Mouse (Mus musculus): ENCODE data around the gene Mylk2. TPM values are rescaled to one million over a fixed set of nuclear protein-coding genes. Genes with fewer than 3 reads are reported as not detected.

The Mylk2 gene
- polyA plus RNA-seq, 1 experiment from 2014 or later = 0.05 TPM

DNA sequence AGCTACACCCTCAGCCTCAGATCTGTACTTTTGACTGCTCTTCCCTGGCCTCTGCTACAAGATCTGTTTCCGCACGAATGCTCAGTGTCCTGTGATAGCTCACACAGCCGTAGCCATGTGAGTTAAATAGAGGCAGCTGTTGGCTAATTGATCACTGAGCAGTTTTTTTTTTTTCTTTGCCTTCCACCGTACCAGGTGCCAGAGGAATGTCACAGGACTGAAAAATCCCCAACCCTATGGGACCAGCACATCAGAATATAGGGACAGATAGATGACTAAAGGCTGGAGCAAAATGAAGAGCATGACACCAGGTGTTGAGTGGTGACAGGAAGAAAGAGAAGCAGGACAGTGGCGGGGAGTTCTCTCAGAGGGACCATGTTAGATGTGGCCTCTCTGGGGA lies 5.0 kb downstream of the Mylk2 start:
- peaks cover 30% of the 10 kb centered on the region for H3K27me3 ChIP-seq
- H3K9me3 ChIP-seq = no peaks in the 10 kb centered on the region
- 30% methylated on average over 5 of the region's 5 CpGs for WGBS
- no peak overlapping the region for H3K4me3 ChIP-seq
- H3K36me3 ChIP-seq = no peaks in the 10 kb centered on the region
- ATAC-seq (ENCODE audit: low FRiP score, low read depth) = no peak
- peaks cover 6% of the 10 kb centered on the region for H3K4me1 ChIP-seq
- H3K4me2 ChIP-seq (replicated peaks) = no peak overlapping the region
- H3K9ac ChIP-seq = no peak overlapping the region
- H3K27ac ChIP-seq = no peak overlapping the region

DNA sequence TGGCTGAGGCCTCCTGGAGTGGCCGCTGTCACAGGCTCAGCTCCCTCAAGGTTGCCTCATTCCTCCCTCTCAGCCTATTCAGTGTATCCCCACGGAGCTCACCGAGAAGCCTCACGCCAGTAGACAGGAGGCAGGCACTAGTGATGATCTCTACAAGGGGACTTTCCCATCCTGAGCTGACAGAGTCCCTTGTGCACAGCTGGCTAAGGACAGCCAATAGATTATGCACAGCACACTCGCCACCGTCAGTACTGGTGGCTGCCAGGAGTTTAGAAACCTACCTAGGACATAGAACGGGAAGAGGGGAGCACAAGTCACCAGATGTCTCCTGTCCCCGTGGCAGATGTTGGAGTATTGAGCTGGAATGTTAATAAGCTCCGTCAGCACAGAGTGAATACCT lies 6.5 kb downstream of the Mylk2 start:
- H3K4me2 ChIP-seq (replicated peaks) = no peak overlapping the region
- WGBS = 45% methylated on average over 9 of the region's 9 CpGs
- no peak overlapping the region for H3K9ac ChIP-seq
- H3K27ac ChIP-seq = no peak overlapping the region
- no peak overlapping the region for H3K4me3 ChIP-seq
- peaks cover 6% of the 10 kb centered on the region for H3K4me1 ChIP-seq
- no peak for ATAC-seq (ENCODE audit: low FRiP score, low read depth)
- no peaks in the 10 kb centered on the region for H3K36me3 ChIP-seq
- H3K9me3 ChIP-seq = no peaks in the 10 kb centered on the region
- peaks cover 15% of the 10 kb centered on the region for H3K27me3 ChIP-seq

DNA sequence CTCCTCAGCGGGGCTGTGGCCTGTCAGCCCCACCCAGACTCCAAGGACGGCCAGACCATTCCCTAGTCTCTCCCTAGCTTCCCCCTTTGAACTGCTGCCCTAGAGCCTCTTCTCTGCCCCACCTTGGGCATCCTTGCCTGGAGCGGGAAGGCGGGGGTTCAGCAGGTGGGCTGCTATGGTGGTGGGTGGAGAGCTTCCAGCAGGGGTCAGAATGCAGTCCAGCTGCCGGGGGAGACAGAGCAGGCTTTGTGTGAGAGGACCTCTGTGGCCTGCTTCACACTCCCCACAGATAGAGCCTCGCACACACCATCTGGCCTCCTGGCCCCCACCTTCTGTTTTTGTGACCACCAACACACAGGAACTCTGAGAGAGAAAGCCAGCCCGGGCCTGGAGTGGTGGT lies 11.2 kb downstream of the Mylk2 start:
- peaks cover 24% of the 10 kb centered on the region for H3K4me1 ChIP-seq
- WGBS = 25% methylated on average over 7 of the region's 7 CpGs
- no peak overlapping the region for H3K27ac ChIP-seq
- H3K9ac ChIP-seq = no peak overlapping the region
- no peak for ATAC-seq (ENCODE audit: low FRiP score, low read depth)
- no peaks in the 10 kb centered on the region for H3K36me3 ChIP-seq
- no peaks in the 10 kb centered on the region for H3K27me3 ChIP-seq
- no peak overlapping the region for H3K4me3 ChIP-seq
- H3K4me2 ChIP-seq (replicated peaks) = no peak overlapping the region
- no peaks in the 10 kb centered on the region for H3K9me3 ChIP-seq

DNA sequence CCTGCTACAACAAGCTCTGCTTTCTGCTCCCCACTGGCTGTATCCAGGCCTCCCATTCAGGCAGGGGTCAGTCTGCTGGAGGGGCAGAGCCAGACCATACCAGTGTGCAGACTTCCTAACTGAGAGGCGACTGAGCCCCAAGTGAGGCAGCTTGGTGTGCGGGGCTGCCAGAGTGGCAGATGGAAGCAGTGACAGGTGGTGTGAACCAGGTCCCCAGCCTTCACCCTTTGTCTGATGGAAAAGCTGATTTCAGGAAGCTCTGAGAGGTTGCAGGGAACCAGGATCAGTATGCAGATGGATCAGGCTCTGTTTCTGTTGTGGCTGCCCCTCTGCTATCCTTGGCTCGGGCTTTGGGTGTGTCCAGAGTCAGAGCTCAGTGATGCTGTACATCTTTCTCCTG lies 12.5 kb downstream of the Mylk2 start:
- H3K9me3 ChIP-seq = no peaks in the 10 kb centered on the region
- peaks cover 24% of the 10 kb centered on the region for H3K4me1 ChIP-seq
- no peak overlapping the region for H3K27ac ChIP-seq
- no peak overlapping the region for H3K9ac ChIP-seq
- H3K4me2 ChIP-seq (replicated peaks) = no peak overlapping the region
- no peaks in the 10 kb centered on the region for H3K27me3 ChIP-seq
- no peak overlapping the region for H3K4me3 ChIP-seq
- ATAC-seq (ENCODE audit: low FRiP score, low read depth) = no peak
- H3K36me3 ChIP-seq = no peaks in the 10 kb centered on the region
- 77% methylated on average over 3 of the region's 3 CpGs for WGBS

DNA sequence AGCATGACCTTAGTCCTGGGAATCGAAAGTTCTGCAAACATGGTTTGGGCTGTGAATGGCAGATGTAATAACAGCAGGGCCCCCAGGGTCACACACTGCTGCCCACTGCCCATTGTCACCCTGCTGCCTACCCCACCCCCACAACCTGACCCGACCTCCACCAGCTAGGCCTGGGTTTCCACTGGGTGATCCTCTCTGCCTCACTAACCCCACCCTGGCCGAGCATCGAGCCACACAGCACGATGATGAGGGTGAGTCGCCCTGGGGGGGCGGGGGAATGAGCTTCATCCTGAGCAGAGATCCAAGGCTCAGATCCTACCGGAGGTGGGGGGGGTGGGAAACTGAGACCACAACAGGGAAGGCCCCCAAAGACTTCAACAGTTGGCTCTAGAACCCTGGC lies 13.0 kb downstream of the Mylk2 start:
- Histone ChIP-seq H3K9ac (no peak overlapping the region), H3K4me2 (replicated peaks) (no peak overlapping the region), H3K27me3 (no peaks in the 10 kb centered on the region), H3K36me3 (no peaks in the 10 kb centered on the region), H3K4me1 (peaks cover 24% of the 10 kb centered on the region), H3K9me3 (no peaks in the 10 kb centered on the region), H3K4me3 (no peak overlapping the region), H3K27ac (no peak overlapping the region)
- no peak for ATAC-seq (ENCODE audit: low FRiP score, low read depth)
- WGBS = 73% methylated on average over 8 of the region's 8 CpGs

DNA sequence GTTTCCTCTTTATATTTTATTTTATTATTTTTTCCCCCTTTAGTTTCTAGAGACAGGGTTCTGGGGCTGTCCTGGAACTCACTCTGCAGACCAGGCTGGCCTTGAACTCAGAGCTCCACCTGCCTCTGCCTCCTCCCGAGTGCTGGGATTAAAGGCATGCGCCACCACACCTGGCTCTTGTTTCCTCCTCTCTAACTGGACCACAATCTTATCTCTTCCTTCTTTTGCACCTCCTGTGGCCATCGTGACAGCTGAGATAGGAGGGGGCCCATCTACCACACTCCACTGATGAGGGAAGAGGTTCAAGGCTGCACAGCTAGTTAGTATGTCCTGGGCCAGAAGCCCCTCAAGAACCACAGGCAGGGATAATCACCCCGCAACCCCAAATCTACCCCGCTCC lies 13.4 kb downstream of the Mylk2 start:
- peaks cover 24% of the 10 kb centered on the region for H3K4me1 ChIP-seq
- no peaks in the 10 kb centered on the region for H3K36me3 ChIP-seq
- H3K9ac ChIP-seq = no peak overlapping the region
- H3K27ac ChIP-seq = no peak overlapping the region
- no peak for ATAC-seq (ENCODE audit: low FRiP score, low read depth)
- 79% methylated on average over 5 of the region's 5 CpGs for WGBS
- no peak overlapping the region for H3K4me2 ChIP-seq (replicated peaks)
- no peaks in the 10 kb centered on the region for H3K9me3 ChIP-seq
- no peak overlapping the region for H3K4me3 ChIP-seq
- no peaks in the 10 kb centered on the region for H3K27me3 ChIP-seq

DNA sequence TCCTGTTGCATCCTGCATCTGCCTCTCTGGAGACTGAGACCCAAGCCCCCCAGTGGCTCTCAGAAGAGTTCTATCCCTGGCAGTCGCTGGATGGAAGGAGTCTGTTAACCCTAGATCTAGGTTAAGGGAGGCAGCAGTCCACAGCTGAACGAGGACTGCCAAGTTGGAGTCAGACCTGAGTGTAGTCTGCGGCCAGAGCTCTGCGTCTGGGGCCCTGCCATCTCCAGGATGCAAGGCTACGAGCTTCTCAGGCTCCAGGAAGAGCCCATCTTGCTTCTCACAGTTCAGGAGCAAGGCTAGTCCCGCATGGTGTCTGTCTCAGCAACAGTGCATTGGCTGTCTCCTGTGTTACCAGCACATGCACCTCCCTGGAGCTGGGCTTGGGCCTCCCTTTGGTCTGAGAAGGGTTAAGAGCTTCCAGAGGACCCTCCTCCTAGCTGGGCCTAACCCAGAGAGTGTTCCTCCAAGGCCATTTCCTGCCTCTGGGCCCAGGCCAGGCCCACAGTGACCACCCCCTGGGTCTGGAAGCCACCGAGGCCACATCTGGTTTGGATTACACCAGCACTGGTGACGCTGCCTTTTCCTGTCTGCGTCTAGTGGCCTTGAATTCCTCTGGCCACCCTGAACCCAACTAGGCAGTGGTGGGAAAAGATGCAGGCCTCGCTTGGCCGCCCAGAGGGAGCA lies 14.2 kb downstream of the Mylk2 start:
- Histone ChIP-seq H3K4me1 (peaks cover 30% of the 10 kb centered on the region), H3K36me3 (no peaks in the 10 kb centered on the region), H3K4me2 (replicated peaks) (no peak overlapping the region), H3K9me3 (no peaks in the 10 kb centered on the region), H3K27ac (peak overlapping the region; percentile 6; the same call in 1 of the 2 replicates), H3K4me3 (no peak overlapping the region), H3K9ac (0 out of 2 replicates have a peak overlapping the region, but pooled peaks have one; percentile 26), H3K27me3 (no peaks in the 10 kb centered on the region)
- ATAC-seq (ENCODE audit: low FRiP score, low read depth) = peak; percentile 57
- WGBS = 23% methylated on average over 11 of the region's 11 CpGs

DNA sequence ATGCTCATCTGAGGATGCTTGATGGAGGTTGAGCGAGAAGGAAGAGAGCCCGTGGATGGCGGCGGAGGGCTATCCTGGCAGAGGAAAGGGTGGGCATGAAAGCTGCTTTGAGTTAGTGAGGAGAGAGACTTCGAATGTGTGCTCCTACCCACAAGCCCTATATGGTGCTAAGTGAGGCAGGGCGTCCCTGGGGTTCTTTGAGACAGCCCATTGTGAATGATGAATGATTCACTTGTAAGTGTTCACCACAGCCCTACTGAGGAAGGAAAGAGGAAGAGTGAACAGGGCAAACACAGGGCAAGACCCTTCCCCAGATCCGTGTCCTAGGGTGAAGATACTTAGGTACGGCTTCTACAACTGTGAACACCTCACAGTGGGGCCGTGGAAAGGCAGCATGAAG lies 15.7 kb downstream of the Mylk2 start:
- H3K9me3 ChIP-seq = no peaks in the 10 kb centered on the region
- no peak overlapping the region for H3K9ac ChIP-seq
- H3K4me2 ChIP-seq (replicated peaks) = no peak overlapping the region
- H3K36me3 ChIP-seq = no peaks in the 10 kb centered on the region
- H3K27ac ChIP-seq = no peak overlapping the region
- 70% methylated on average over 9 of the region's 9 CpGs for WGBS
- H3K4me3 ChIP-seq = no peak overlapping the region
- peaks cover 32% of the 10 kb centered on the region for H3K4me1 ChIP-seq
- no peaks in the 10 kb centered on the region; the same call in 1 of the 2 replicates for H3K27me3 ChIP-seq
- ATAC-seq (ENCODE audit: low FRiP score, low read depth) = no peak

DNA sequence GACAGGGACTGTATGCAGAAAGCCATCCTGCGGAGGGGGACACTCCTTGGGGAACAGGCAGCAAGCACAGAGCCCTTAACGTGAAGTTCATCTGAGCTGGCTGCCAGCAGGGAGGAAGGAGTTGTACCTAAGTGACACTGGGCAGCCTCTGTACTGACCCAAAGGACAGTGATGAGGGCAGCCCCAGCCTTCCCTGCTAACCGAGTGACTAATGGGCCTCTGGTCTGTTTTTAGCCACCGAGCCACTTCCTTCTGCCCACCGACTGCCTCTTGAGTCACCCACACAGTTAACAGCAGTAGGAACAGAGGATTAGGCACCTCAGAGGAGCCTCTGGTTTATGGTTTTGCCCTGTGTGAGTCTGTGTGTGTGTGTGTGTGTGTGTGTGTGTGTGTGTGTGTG lies 16.2 kb downstream of the Mylk2 start:
- no peak overlapping the region for H3K9ac ChIP-seq
- H3K4me2 ChIP-seq (replicated peaks) = no peak overlapping the region
- no peak for ATAC-seq (ENCODE audit: low FRiP score, low read depth)
- H3K4me1 ChIP-seq = peaks cover 32% of the 10 kb centered on the region
- H3K4me3 ChIP-seq = no peak overlapping the region
- no peak overlapping the region for H3K27ac ChIP-seq
- no peaks in the 10 kb centered on the region; the same call in 1 of the 2 replicates for H3K27me3 ChIP-seq
- H3K9me3 ChIP-seq = no peaks in the 10 kb centered on the region
- H3K36me3 ChIP-seq = no peaks in the 10 kb centered on the region
- 36% methylated on average over 5 of the region's 5 CpGs for WGBS

- H3K4me1 ChIP-seq = peaks cover 36% of the 10 kb centered on the region
- no peak for ATAC-seq (ENCODE audit: low FRiP score, low read depth)
These were observed 17.3 kb downstream of the Mylk2 start for GRCm38 (mm10) chr2:152928219-152928987.

GRCm38 (mm10) chr2:152928988-152929370 lies 17.8 kb downstream of the Mylk2 start:
- Histone ChIP-seq H3K4me2 (replicated peaks) (no peak overlapping the region), H3K9ac (no peak overlapping the region), H3K4me3 (no peak overlapping the region), H3K4me1 (peaks cover 36% of the 10 kb centered on the region), H3K9me3 (no peaks in the 10 kb centered on the region), H3K27ac (no peak overlapping the region), H3K36me3 (no peaks in the 10 kb centered on the region), H3K27me3 (no peaks in the 10 kb centered on the region; the same call in 1 of the 2 replicates)
- WGBS = 69% methylated on average over 3 of the region's 3 CpGs
- no peak for ATAC-seq (ENCODE audit: low FRiP score, low read depth)

More at GRCm38 (mm10) chr2:152928219-152928987, 17.3 kb downstream of the Mylk2 start:
- Histone ChIP-seq H3K4me3 (no peak overlapping the region), H3K27me3 (no peaks in the 10 kb centered on the region; the same call in 1 of the 2 replicates), H3K9ac (0 out of 2 replicates have a peak overlapping the region, but pooled peaks have one; percentile 25), H3K36me3 (no peaks in the 10 kb centered on the region), H3K9me3 (no peaks in the 10 kb centered on the region), H3K27ac (no peak overlapping the region), H3K4me2 (replicated peaks) (no peak overlapping the region)
- 52% methylated on average over 14 of the region's 14 CpGs for WGBS

DNA sequence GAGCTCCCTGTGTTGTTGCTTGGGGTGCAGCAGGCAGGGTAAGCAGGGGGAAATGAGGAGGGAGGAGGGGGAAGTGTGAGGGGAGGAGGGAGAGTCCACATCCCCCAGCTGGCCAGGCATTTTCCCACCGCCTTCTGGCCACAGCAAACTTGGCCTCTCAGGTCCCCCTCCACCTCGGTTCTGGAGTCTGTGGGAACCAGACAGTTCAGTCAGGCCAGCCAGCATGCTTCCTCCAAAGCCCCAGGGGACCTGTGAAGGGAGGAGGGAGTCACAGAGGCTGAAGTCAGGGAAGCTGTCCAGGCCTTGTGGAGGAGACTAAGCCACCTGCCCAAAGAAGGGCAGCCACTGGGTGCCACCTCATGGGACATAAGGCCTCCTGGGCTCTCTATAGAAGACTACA lies 19.1 kb downstream of the Mylk2 start:
- no peak for ATAC-seq (ENCODE audit: low FRiP score, low read depth)
- Histone ChIP-seq H3K27ac (no peak overlapping the region), H3K27me3 (no peaks in the 10 kb centered on the region; the same call in 1 of the 2 replicates), H3K9me3 (no peaks in the 10 kb centered on the region), H3K4me3 (no peak overlapping the region), H3K4me2 (replicated peaks) (no peak overlapping the region), H3K36me3 (no peaks in the 10 kb centered on the region), H3K9ac (no peak overlapping the region), H3K4me1 (peaks cover 32% of the 10 kb centered on the region)
- WGBS = 31% methylated on average over 2 of the region's 2 CpGs

Data from limb, embryonic 13.5 days (tissue).